Mouse (Mus musculus) liver, adult 2 months (tissue): Measurements from ENCODE around the gene Mosmo. TPM values are rescaled to one million over a fixed set of nuclear protein-coding genes. Genes with fewer than 3 reads are reported as not detected.

ENCODE experiments used
- DNase-seq: peaks from one replicate; pipeline ENCODE4 v3.0.0-alpha.2; 2011; ENCODE audit warnings: low read depth, low spot score; ENCODE audit errors: extremely low read depth
- H3K27ac ChIP-seq: fragments of 200-500 bp; replicated peaks from 2 replicates; pipeline ENCODE4 v1.5.1; 2012; ENCODE audit warnings: low read depth, mild to moderate bottlenecking, control low read depth, inconsistent platforms, low read length; ENCODE audit not compliant: insufficient read depth
- H3K27me3 ChIP-seq: fragments of 200-500 bp; 2 replicates; pipeline ENCODE4 v1.6.1; 2012; ENCODE audit warnings: mild to moderate bottlenecking, moderate library complexity, low read length, inconsistent platforms; ENCODE audit not compliant: control insufficient read depth, insufficient read depth
- H3K36me3 ChIP-seq: fragments of 200-500 bp; 2 replicates; pipeline ENCODE4 v1.6.1; 2012; ENCODE audit warnings: low read length, inconsistent platforms; ENCODE audit not compliant: control insufficient read depth, insufficient read depth
- H3K4me1 ChIP-seq: fragments of 200-500 bp; 2 replicates; pipeline ENCODE4 v1.6.1; 2011; ENCODE audit warnings: low read length; ENCODE audit not compliant: control insufficient read depth, insufficient read depth
- H3K4me3 ChIP-seq: fragments of 200-500 bp; 2 replicates; pipeline ENCODE4 v1.5.1; 2011; ENCODE audit warnings: low read depth, mild to moderate bottlenecking, control low read depth, low read length, moderate library complexity; ENCODE audit not compliant: insufficient read depth
- H3K79me2 ChIP-seq: fragments of 200-500 bp; 2 replicates; pipeline ENCODE4 v1.6.1; 2012; ENCODE audit warnings: inconsistent platforms, mild to moderate bottlenecking, low read length, moderate library complexity; ENCODE audit not compliant: control insufficient read depth, insufficient read depth
- H3K9ac ChIP-seq: fragments of 200-500 bp; 2 replicates; pipeline ENCODE4 v1.6.1; 2012; ENCODE audit warnings: low read depth, mild to moderate bottlenecking, control low read depth, inconsistent platforms, low read length
- CTCF ChIP-seq: fragments of 200-500 bp; IDR thresholded peaks from 2 replicates; pipeline ENCODE4 v1.5.1; 2011; ENCODE audit warnings: low read depth, low read length, control low read depth
- POLR2A ChIP-seq: fragments of 200-500 bp; IDR thresholded peaks from 2 replicates; pipeline ENCODE4 v1.6.1; 2011; ENCODE audit warnings: low read length, control low read depth; ENCODE audit not compliant: insufficient read depth; ENCODE audit errors: extremely low read depth
- WGBS: fragments of 180-500 bp; shearing (Covaris S2); methylation state at CpG from one replicate; pipeline ENCODE4 v1.1.7; 2018; 5-methylcytosine and 5-hydroxymethylcytosine counted together
- polyA plus RNA-seq: library from polyadenylated mRNA; depleted of rRNA; stranded (reverse); fragments of >200 nt; gene quantifications from 2 replicates; pipeline ENCODE4 v1.2.3, GENCODE M21; 2012
- total RNA-seq: library from RNA; depleted of rRNA; stranded (reverse); fragments of >200 nt; gene quantifications from 2 replicates; pipeline ENCODE4 v1.2.3, GENCODE M21; 2014

Gene Mosmo
- total and polyA plus RNA-seq, 2 experiments: 9.7 to 16.2 TPM

GRCm38 (mm10) chr7:120677764-120678531 lies 530 bp downstream of the Mosmo start:
- 3% methylated on average over 42 of the region's 42 CpGs for WGBS
- peaks cover 10% of the 10 kb centered on the region; the same call in 1 of the 2 replicates for H3K79me2 ChIP-seq
- H3K27me3 ChIP-seq: no peaks in the 10 kb centered on the region
- peaks cover 5% of the 10 kb centered on the region for H3K4me1 ChIP-seq
- H3K36me3 ChIP-seq: no peaks in the 10 kb centered on the region
- peak overlapping the region; percentile 79 for H3K9ac ChIP-seq
- TF ChIP-seq CTCF: no peak
- TF ChIP-seq POLR2A: no peak
- peak overlapping the region; percentile 87 for H3K4me3 ChIP-seq
- no peak for DNase-seq
- 0 out of 2 replicates have a peak overlapping the region, but pooled peaks have one; percentile 5 for H3K27ac ChIP-seq

GRCm38 (mm10) chr7:120679023-120679422 lies 1.6 kb downstream of the Mosmo start:
- no peak overlapping the region for H3K27ac ChIP-seq
- 3% methylated on average over 8 of the region's 8 CpGs for WGBS
- H3K4me3 ChIP-seq: no peak overlapping the region
- peaks cover 5% of the 10 kb centered on the region for H3K4me1 ChIP-seq
- 0 out of 2 replicates have a peak overlapping the region, but pooled peaks have one; percentile 0 for H3K9ac ChIP-seq
- H3K27me3 ChIP-seq: no peaks in the 10 kb centered on the region
- H3K36me3 ChIP-seq: no peaks in the 10 kb centered on the region
- H3K79me2 ChIP-seq: peaks cover 10% of the 10 kb centered on the region; the same call in 1 of the 2 replicates
- no peak for TF ChIP-seq CTCF
- TF ChIP-seq POLR2A: no peak
- peak; percentile 21 for DNase-seq

GRCm38 (mm10) chr7:120682002-120682401 lies 4.6 kb downstream of the Mosmo start:
- no peaks in the 10 kb centered on the region for H3K36me3 ChIP-seq
- no peak overlapping the region for H3K9ac ChIP-seq
- H3K27me3 ChIP-seq: no peaks in the 10 kb centered on the region
- 20% methylated on average over 4 of the region's 4 CpGs for WGBS
- peaks cover 13% of the 10 kb centered on the region for H3K4me1 ChIP-seq
- H3K27ac ChIP-seq: no peak overlapping the region
- peaks cover 20% of the 10 kb centered on the region; the same call in 1 of the 2 replicates for H3K79me2 ChIP-seq
- peak; percentile 81 for DNase-seq
- H3K4me3 ChIP-seq: no peak overlapping the region
- TF ChIP-seq POLR2A (no peak), CTCF (no peak)

- Histone ChIP-seq H3K4me1 (peaks cover 8% of the 10 kb centered on the region), H3K9ac (no peak overlapping the region), H3K27ac (no peak overlapping the region), H3K27me3 (no peaks in the 10 kb centered on the region), H3K36me3 (no peaks in the 10 kb centered on the region), H3K4me3 (no peak overlapping the region), H3K79me2 (peaks cover 20% of the 10 kb centered on the region; the same call in 1 of the 2 replicates)
- DNase-seq: peak; percentile 55
- TF ChIP-seq POLR2A: no peak
- TF ChIP-seq CTCF: no peak
- WGBS: 7% methylated on average over 2 of the region's 2 CpGs
These were observed 7.3 kb downstream of the Mosmo start for GRCm38 (mm10) chr7:120684731-120685161.

GRCm38 (mm10) chr7:120685227-120685626 lies 7.8 kb downstream of the Mosmo start:
- WGBS: 40% methylated on average over 6 of the region's 6 CpGs
- DNase-seq: no peak
- H3K4me3 ChIP-seq: no peak overlapping the region
- no peaks in the 10 kb centered on the region for H3K27me3 ChIP-seq
- H3K36me3 ChIP-seq: no peaks in the 10 kb centered on the region
- no peak for TF ChIP-seq POLR2A
- peaks cover 18% of the 10 kb centered on the region; the same call in 1 of the 2 replicates for H3K79me2 ChIP-seq
- no peak overlapping the region for H3K27ac ChIP-seq
- H3K9ac ChIP-seq: no peak overlapping the region
- peaks cover 8% of the 10 kb centered on the region for H3K4me1 ChIP-seq

- Histone ChIP-seq H3K36me3 (no peaks in the 10 kb centered on the region), H3K79me2 (peaks cover 18% of the 10 kb centered on the region; the same call in 1 of the 2 replicates), H3K4me3 (no peak overlapping the region), H3K27me3 (no peaks in the 10 kb centered on the region), H3K4me1 (no peaks in the 10 kb centered on the region), H3K9ac (no peak overlapping the region), H3K27ac (no peak overlapping the region)
- 76% methylated on average over 4 of the region's 4 CpGs for WGBS
- no peak for DNase-seq
- TF ChIP-seq POLR2A: no peak
- peak; percentile 44; the same call in 1 of the 2 replicates for TF ChIP-seq CTCF
These were observed 13.2 kb downstream of the Mosmo start for GRCm38 (mm10) chr7:120690634-120691033.
